ENCODE assay signal across 22 mouse cellular contexts in genomic region chr8:13021830-13022229, GRCm38 (mm10). TPM values are rescaled to one million over a fixed set of nuclear protein-coding genes. Genes with fewer than 3 reads are reported as not detected.
DNase-seq lines count a peak whose midpoint lies in the region; ATAC-seq and TF ChIP-seq lines count a peak whose summit lies in the region.
"Had no signal": no experiment of that assay in that cellular context is flagged by ENCODE, and none has a peak within 500 bp of the region (broad histone marks: within the 10 kb centered on the region; RNA-seq: fewer than 3 reads in every experiment).

No protein-coding gene starts in this region.

- no peaks in the 10 kb centered on the region for H3K27me3 ChIP-seq in neural tube, embryonic 15.5 days (replicated peaks)
- H3K27me3 ChIP-seq in hindbrain, postnatal 0 days (ENCODE audit: insufficient read depth, low read length), result no peaks in the 10 kb centered on the region
- H3K27me3 ChIP-seq: forebrain, embryonic 13.5 days; heart, embryonic 12.5 days; limb, embryonic 12.5 days; neural tube, embryonic 13.5 days had no signal

- H3K27ac ChIP-seq in neural tube, embryonic 15.5 days (replicated peaks), result no peak overlapping the region
- H3K27ac ChIP-seq in hindbrain, postnatal 0 days, result no peak overlapping the region
- H3K27ac ChIP-seq: embryonic facial prominence, embryonic 10.5 days; forebrain, embryonic 13.5 days; limb, embryonic 12.5 days; liver, embryonic 14.5 days; neural tube, embryonic 13.5 days had no signal

- no peak for ATAC-seq in neural tube, embryonic 15.5 days (ENCODE audit: low FRiP score)
- no peak for ATAC-seq in hindbrain, postnatal 0 days
- ATAC-seq: forebrain, embryonic 13.5 days; inflammation-experienced regulatory T-cells, adult 6 months had no signal

- WGBS in neural tube, embryonic 15.5 days, result 96% methylated on average over 8 of the region's 8 CpGs
- 95% methylated on average over 8 of the region's 8 CpGs for WGBS in hindbrain, postnatal 0 days

- H3K4me1 ChIP-seq in neural tube, embryonic 15.5 days, result no peaks in the 10 kb centered on the region
- H3K4me1 ChIP-seq in hindbrain, postnatal 0 days (ENCODE audit: insufficient read depth, low read length), result no peaks in the 10 kb centered on the region
- H3K4me1 ChIP-seq: forebrain, embryonic 13.5 days; heart, embryonic 12.5 days; limb, embryonic 12.5 days; neural tube, embryonic 13.5 days had no signal

- no peak overlapping the region for H3K4me3 ChIP-seq in neural tube, embryonic 15.5 days (replicated peaks)
- no peak overlapping the region for H3K4me3 ChIP-seq in hindbrain, postnatal 0 days (ENCODE audit: low read length)
- H3K4me3 ChIP-seq: embryonic facial prominence, embryonic 10.5 days; forebrain, embryonic 13.5 days; heart, embryonic 12.5 days; limb, embryonic 12.5 days; neural tube, embryonic 13.5 days had no signal

- H3K9me3 ChIP-seq in neural tube, embryonic 15.5 days (replicated peaks), result no peaks in the 10 kb centered on the region
- no peaks in the 10 kb centered on the region for H3K9me3 ChIP-seq in hindbrain, postnatal 0 days (ENCODE audit: low read length)
- H3K9me3 ChIP-seq: embryonic facial prominence, embryonic 10.5 days; forebrain, embryonic 13.5 days; heart, embryonic 12.5 days; limb, embryonic 12.5 days; neural tube, embryonic 13.5 days had no signal

- no peak for TF ChIP-seq CTCF in hindbrain, postnatal 0 days (IDR thresholded peaks at IDR 0.05; ENCODE audit: low read depth)

- no peak overlapping the region for H3K9ac ChIP-seq in neural tube, embryonic 15.5 days (replicated peaks)
- no peak overlapping the region for H3K9ac ChIP-seq in hindbrain, postnatal 0 days (replicated peaks; ENCODE audit: low read length)
- H3K9ac ChIP-seq: forebrain, embryonic 13.5 days; heart, embryonic 12.5 days; limb, embryonic 12.5 days; liver, embryonic 14.5 days; neural tube, embryonic 13.5 days had no signal

- peaks cover 45% of the 10 kb centered on the region for H3K36me3 ChIP-seq in neural tube, embryonic 15.5 days
- peaks cover 37% of the 10 kb centered on the region for H3K36me3 ChIP-seq in hindbrain, postnatal 0 days (ENCODE audit: insufficient read depth, low read length)
- H3K36me3 ChIP-seq: heart, embryonic 12.5 days had no signal

- peak; percentile 35 to 74 for DNase-seq in layer of hippocampus, adult 18-20 months (ENCODE audit: low spot score in 2 of 2)
- no peak for DNase-seq in layer of hippocampus, postnatal 10 days (ENCODE audit: low spot score in 2 of 2)
- DNase-seq in right cerebral cortex, adult 18-20 months, result peak; percentile 69
- no peak for DNase-seq in right cerebral cortex, postnatal 4 days
- peak; percentile 41 to 79 for DNase-seq in left cerebral cortex, postnatal 25 days (ENCODE audit: low spot score in 2 of 2)
- no peak for DNase-seq in hindbrain, postnatal 0 days (ENCODE audit: low spot score)
- DNase-seq: adrenal gland, adult 8-10 months; cerebellum, adult 11-12 months; kidney, adult 9 months; kidney, postnatal 36 days; thymus, postnatal 14 days had no signal

- intact Hi-C loops in left cerebral cortex, postnatal 25 days (cut with DNase I), result loop anchor here (2.0 kb wide), 1 partner anchor 37 kb away; no protein-coding TSS in a partner anchor

- no peak overlapping the region for H3K4me2 ChIP-seq in neural tube, embryonic 15.5 days
- H3K4me2 ChIP-seq in hindbrain, postnatal 0 days (ENCODE audit: low read depth, low read length), result no peak overlapping the region
- H3K4me2 ChIP-seq: forebrain, embryonic 13.5 days; heart, embryonic 12.5 days; limb, embryonic 12.5 days; midbrain, embryonic 11.5 days; neural tube, embryonic 13.5 days had no signal

RNA-seq across cellular contexts. Expression of gene F7, which starts 4.0 kb away (rescaled TPM):
- total RNA-seq in layer of hippocampus, adult 18-20 months (2021), result under 1 TPM; 0.18 to 0.22 TPM
- under 1 TPM in 1 of 2 experiments, not detected in 1; 0.32 TPM for total RNA-seq in layer of hippocampus, postnatal 10 days (2021)
- not detected for total RNA-seq in left cerebral cortex, postnatal 25 days (2021)
- polyA plus RNA-seq in neural tube, embryonic 15.5 days (2015; fragmentation: Nextera tagmentation; extraction: Ambion mirVana), result not detected in 2 replicates
- total RNA-seq in hindbrain, postnatal 0 days (2014; rRNA removed), result 0.10 TPM in 1 of 2 replicates, not detected in the other
- polyA plus RNA-seq in hindbrain, postnatal 0 days (2015; fragmentation: Nextera tagmentation; extraction: Ambion mirVana), result not detected in 2 replicates
- polyA plus RNA-seq: inflammation-experienced regulatory T-cells, adult 6 months; limb, embryonic 12.5 days had no signal

RNA-seq across cellular contexts. Expression of gene F10, which starts 15.3 kb away (rescaled TPM):
- total RNA-seq in layer of hippocampus, adult 18-20 months (2021), result not detected
- total RNA-seq in layer of hippocampus, postnatal 10 days (2021), result not detected
- not detected for total RNA-seq in left cerebral cortex, postnatal 25 days (2021)
- 0.24 TPM in 1 of 2 replicates, not detected in the other for polyA plus RNA-seq in neural tube, embryonic 15.5 days (2015; fragmentation: Nextera tagmentation; extraction: Ambion mirVana)
- 0.05 TPM in 1 of 2 replicates, not detected in the other for total RNA-seq in hindbrain, postnatal 0 days (2014; rRNA removed)
- 0.14 and 0.34 TPM in 2 replicates for polyA plus RNA-seq in hindbrain, postnatal 0 days (2015; fragmentation: Nextera tagmentation; extraction: Ambion mirVana)
- polyA plus RNA-seq: inflammation-experienced regulatory T-cells, adult 6 months had no signal

RNA-seq across cellular contexts. Expression of gene Proz, which starts 38.9 kb away (rescaled TPM):
- not detected for total RNA-seq in layer of hippocampus, adult 18-20 months (2021)
- not detected for total RNA-seq in layer of hippocampus, postnatal 10 days (2021)
- total RNA-seq in left cerebral cortex, postnatal 25 days (2021), result not detected
- 0.59 and 0.67 TPM in 2 replicates for polyA plus RNA-seq in neural tube, embryonic 15.5 days (2015; fragmentation: Nextera tagmentation; extraction: Ambion mirVana)
- total RNA-seq in hindbrain, postnatal 0 days (2014; rRNA removed), result not detected in 2 replicates
- 0.40 and 0.58 TPM in 2 replicates for polyA plus RNA-seq in hindbrain, postnatal 0 days (2015; fragmentation: Nextera tagmentation; extraction: Ambion mirVana)
- total RNA-seq: gastrocnemius, adult 18-20 months; heart, postnatal 25 days had no signal

Comparison
In these comparisons a context has a peak if more than half of its experiments do, and no peak if none do; other contexts are left out.
1. DNase-seq: peak in layer of hippocampus, adult 18-20 months (2 of 2), right cerebral cortex, adult 18-20 months (single experiment) and left cerebral cortex, postnatal 25 days (2 of 2); none in layer of hippocampus, postnatal 10 days (0 of 2), right cerebral cortex, postnatal 4 days (single experiment) and hindbrain, postnatal 0 days (single experiment).